Mouse (Mus musculus) C2C12 (cell line): ENCODE data around the gene Sorcs2.

ENCODE experiments used
- CEBPB ChIP-seq: IDR thresholded peaks from one replicate; pipeline ENCODE4 v1.6.1; 2011; ENCODE audit warnings: low read depth, mild to moderate bottlenecking, control low read depth, moderate library complexity
- CTCF ChIP-seq: IDR thresholded peaks from one replicate; pipeline ENCODE4 v1.5.1; 2011; ENCODE audit not compliant: control insufficient read depth, insufficient read depth, insufficient read length
- FOSL1 ChIP-seq: IDR thresholded peaks from one replicate; pipeline ENCODE4 v1.8.0; 2011; ENCODE audit warnings: mild to moderate bottlenecking, low read length; ENCODE audit not compliant: poor library complexity, insufficient read depth, severe bottlenecking
- MAX ChIP-seq: IDR thresholded peaks from one replicate; pipeline ENCODE4 v1.6.1; 2011; ENCODE audit warnings: mild to moderate bottlenecking, control low read depth
- MYOD1 ChIP-seq: IDR thresholded peaks from one replicate; pipeline ENCODE4 v1.6.1; 2011; ENCODE audit warnings: low read depth; ENCODE audit not compliant: control insufficient read depth, insufficient read length
- MYOG ChIP-seq: IDR thresholded peaks from one replicate; pipeline ENCODE4 v1.6.1; 2011; ENCODE audit not compliant: control insufficient read depth, insufficient read length; ENCODE audit errors: extremely low read depth
- USF1 ChIP-seq: IDR thresholded peaks from one replicate; pipeline ENCODE4 v1.6.1; 2011; ENCODE audit warnings: low read depth, mild to moderate bottlenecking, control low read depth, moderate library complexity

- no peak for TF ChIP-seq MYOG
- TF ChIP-seq MYOD1 = no peak
- no peak for TF ChIP-seq CTCF
- no peak for TF ChIP-seq CEBPB
- TF ChIP-seq USF1 = peak; percentile 87
- TF ChIP-seq MAX = no peak
- TF ChIP-seq FOSL1 = no peak
Observed at GRCm38 (mm10) chr5:36375886-36376285, 22.1 kb downstream of the Sorcs2 start.
